In the genomic region with DNA sequence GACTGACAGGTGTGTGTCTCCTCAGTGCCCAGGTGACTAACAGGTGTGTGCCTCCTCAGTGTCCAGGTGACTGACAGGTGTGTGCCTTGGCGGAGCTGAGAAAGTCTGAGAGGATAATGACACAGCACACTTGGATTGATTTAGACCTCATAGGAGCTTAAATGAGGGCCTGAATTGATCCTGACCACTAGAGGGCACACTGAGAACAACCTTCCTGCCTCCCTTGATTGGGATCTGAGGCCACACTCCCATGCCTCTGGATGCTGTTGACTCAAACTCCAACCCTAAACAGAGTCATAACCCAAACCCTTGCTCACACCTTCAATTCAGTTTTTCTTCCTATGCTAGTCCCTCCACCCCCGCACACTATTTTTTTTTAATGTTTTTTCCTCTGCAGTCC, we compare ENCODE assay signal across 9 mouse cellular contexts. TPM values are rescaled to one million over a fixed set of nuclear protein-coding genes. Genes with fewer than 3 reads are reported as not detected.
DNase-seq lines count a peak whose midpoint lies in the region; ATAC-seq and TF ChIP-seq lines count a peak whose summit lies in the region.
"Had no signal": no experiment of that assay in that cellular context is flagged by ENCODE, and none has a peak within 500 bp of the region (broad histone marks: within the 10 kb centered on the region; RNA-seq: fewer than 3 reads in every experiment).

No protein-coding gene starts in this region.

- ATAC-seq in forebrain, postnatal 0 days, result no peak
- no peak for ATAC-seq in forebrain, embryonic 16.5 days
- ATAC-seq in neural tube, embryonic 11.5 days (ENCODE audit: insufficient read depth, low FRiP score, low TSS enrichment), result no peak
- ATAC-seq in stomach, postnatal 0 days (ENCODE audit: low FRiP score, low TSS enrichment), result no peak
- ATAC-seq in frontal cortex, adult (ENCODE audit: low TSS enrichment), result no peak

- H3K27ac ChIP-seq in forebrain, postnatal 0 days (ENCODE audit: low read depth, low read length), result no peak overlapping the region
- H3K27ac ChIP-seq in forebrain, embryonic 16.5 days (ENCODE audit: low read length), result no peak overlapping the region
- no peak overlapping the region for H3K27ac ChIP-seq in neural tube, embryonic 11.5 days (ENCODE audit: low read depth, low read length)
- no peak overlapping the region for H3K27ac ChIP-seq in limb, embryonic 10.5 days
- no peak overlapping the region for H3K27ac ChIP-seq in stomach, postnatal 0 days (replicated peaks)
- H3K27ac ChIP-seq: neural tube, embryonic 13.5 days had no signal

- no peak overlapping the region for H3K4me3 ChIP-seq in forebrain, postnatal 0 days (ENCODE audit: low read depth, low read length)
- no peak overlapping the region for H3K4me3 ChIP-seq in forebrain, embryonic 16.5 days (replicated peaks; ENCODE audit: low read length)
- H3K4me3 ChIP-seq in neural tube, embryonic 11.5 days (ENCODE audit: low read depth, low read length), result no peak overlapping the region
- no peak overlapping the region for H3K4me3 ChIP-seq in limb, embryonic 10.5 days
- no peak overlapping the region for H3K4me3 ChIP-seq in stomach, postnatal 0 days (ENCODE audit: low read depth, low read length)
- H3K4me3 ChIP-seq: neural tube, embryonic 13.5 days had no signal

- no peaks in the 10 kb centered on the region for H3K9me3 ChIP-seq in forebrain, postnatal 0 days (ENCODE audit: low read length)
- H3K9me3 ChIP-seq in forebrain, embryonic 16.5 days (ENCODE audit: control insufficient read depth, low read length), result no peaks in the 10 kb centered on the region
- no peaks in the 10 kb centered on the region for H3K9me3 ChIP-seq in neural tube, embryonic 11.5 days (ENCODE audit: control insufficient read depth, low read length)
- no peaks in the 10 kb centered on the region for H3K9me3 ChIP-seq in limb, embryonic 10.5 days (replicated peaks)
- H3K9me3 ChIP-seq in stomach, postnatal 0 days (ENCODE audit: control insufficient read depth, low read length), result no peaks in the 10 kb centered on the region
- H3K9me3 ChIP-seq: neural tube, embryonic 13.5 days had no signal

- H3K36me3 ChIP-seq in forebrain, postnatal 0 days (ENCODE audit: insufficient read depth), result no peaks in the 10 kb centered on the region
- no peaks in the 10 kb centered on the region for H3K36me3 ChIP-seq in forebrain, embryonic 16.5 days (ENCODE audit: control insufficient read depth, insufficient read depth)
- H3K36me3 ChIP-seq in neural tube, embryonic 11.5 days (ENCODE audit: control insufficient read depth, insufficient read depth, low read length), result no peaks in the 10 kb centered on the region
- H3K36me3 ChIP-seq in limb, embryonic 10.5 days, result no peaks in the 10 kb centered on the region
- H3K36me3 ChIP-seq in stomach, postnatal 0 days (ENCODE audit: control insufficient read depth, insufficient read depth, low read length), result no peaks in the 10 kb centered on the region
- H3K36me3 ChIP-seq: neural tube, embryonic 13.5 days had no signal

- peaks cover 18% of the 10 kb centered on the region for H3K27me3 ChIP-seq in forebrain, postnatal 0 days (ENCODE audit: insufficient read depth, low read length)
- peaks cover 20% of the 10 kb centered on the region for H3K27me3 ChIP-seq in forebrain, embryonic 16.5 days (replicated peaks; ENCODE audit: control insufficient read depth, insufficient read depth, low read length)
- H3K27me3 ChIP-seq in neural tube, embryonic 11.5 days (ENCODE audit: control insufficient read depth, insufficient read depth, low read length), result peaks cover 16% of the 10 kb centered on the region
- H3K27me3 ChIP-seq in limb, embryonic 10.5 days (ENCODE audit: low read depth, poor library complexity, severe bottlenecking), result peaks cover 19% of the 10 kb centered on the region
- no peaks in the 10 kb centered on the region for H3K27me3 ChIP-seq in stomach, postnatal 0 days (ENCODE audit: control insufficient read depth, insufficient read depth, low read length)

- TF ChIP-seq CTCF in forebrain, postnatal 0 days (IDR thresholded peaks at IDR 0.05; ENCODE audit: low read depth), result peak; percentile 73
- TF ChIP-seq CTCF in stomach, postnatal 0 days (IDR thresholded peaks at IDR 0.05; ENCODE audit: low read depth), result peak; percentile 88

- 24% methylated on average over 2 of the region's 2 CpGs for WGBS in forebrain, postnatal 0 days
- WGBS in forebrain, embryonic 16.5 days, result 20% methylated on average over 2 of the region's 2 CpGs
- 30% methylated on average over 2 of the region's 2 CpGs for WGBS in neural tube, embryonic 11.5 days
- WGBS in limb, embryonic 10.5 days, result 22% methylated on average over 2 of the region's 2 CpGs
- 25% methylated on average over 2 of the region's 2 CpGs for WGBS in stomach, postnatal 0 days

- no peak overlapping the region for H3K4me2 ChIP-seq in forebrain, postnatal 0 days (ENCODE audit: low read depth)
- H3K4me2 ChIP-seq in forebrain, embryonic 16.5 days (ENCODE audit: low read length), result no peak overlapping the region
- no peak overlapping the region for H3K4me2 ChIP-seq in neural tube, embryonic 11.5 days (ENCODE audit: low read depth)
- no peak overlapping the region for H3K4me2 ChIP-seq in stomach, postnatal 0 days (replicated peaks; ENCODE audit: low read depth)
- H3K4me2 ChIP-seq: neural tube, embryonic 13.5 days had no signal

- peak; percentile 35 for DNase-seq in forebrain, postnatal 0 days
- peak; percentile 56 for DNase-seq in neural tube, embryonic 11.5 days (ENCODE audit: low spot score)
- no peak for DNase-seq in neural tube, embryonic 10.5 days (ENCODE audit: extremely low spot score, low spot score)
- DNase-seq in c-Kit-positive CD71-positive TER-119-positive erythroid progenitor cells, embryonic 14.5 days (ENCODE audit: low spot score), result peak; percentile 43
- DNase-seq in limb, embryonic 10.5 days (ENCODE audit: low spot score), result peak; percentile 49
- peak; percentile 58 for DNase-seq in stomach, postnatal 0 days (ENCODE audit: low spot score)

- TF ChIP-seq EP300 in stomach, postnatal 0 days (optimal IDR thresholded peaks at IDR 0.05), result no peak

- H3K9ac ChIP-seq in forebrain, postnatal 0 days, result no peak overlapping the region
- no peak overlapping the region for H3K9ac ChIP-seq in forebrain, embryonic 16.5 days (replicated peaks; ENCODE audit: low read depth, low read length)
- no peak overlapping the region for H3K9ac ChIP-seq in neural tube, embryonic 11.5 days (ENCODE audit: low read length)
- no peak overlapping the region for H3K9ac ChIP-seq in stomach, postnatal 0 days (ENCODE audit: low read length)
- H3K9ac ChIP-seq: neural tube, embryonic 13.5 days had no signal

- no peaks in the 10 kb centered on the region for H3K4me1 ChIP-seq in forebrain, postnatal 0 days (ENCODE audit: insufficient read depth)
- no peaks in the 10 kb centered on the region for H3K4me1 ChIP-seq in forebrain, embryonic 16.5 days (replicated peaks; ENCODE audit: control insufficient read depth, insufficient read depth, low read length)
- no peaks in the 10 kb centered on the region for H3K4me1 ChIP-seq in neural tube, embryonic 11.5 days (ENCODE audit: control insufficient read depth, insufficient read depth, low read length)
- H3K4me1 ChIP-seq in limb, embryonic 10.5 days, result 0 out of 2 replicates have a peak, but pooled peaks cover 5% of the 10 kb centered on the region
- H3K4me1 ChIP-seq in stomach, postnatal 0 days (replicated peaks; ENCODE audit: control insufficient read depth, insufficient read depth), result no peaks in the 10 kb centered on the region
- H3K4me1 ChIP-seq: neural tube, embryonic 13.5 days had no signal

RNA-seq across cellular contexts. Expression of a gene that starts 4.2 kb away (rescaled TPM):
- 0.38 and 1.1 TPM in 2 replicates for total RNA-seq in forebrain, postnatal 0 days (2014; rRNA removed)
- polyA plus RNA-seq in forebrain, postnatal 0 days (2015; fragmentation: Nextera tagmentation; extraction: Ambion mirVana), result 0.67 and 0.84 TPM in 2 replicates
- polyA plus RNA-seq in forebrain, embryonic 16.5 days (2015; fragmentation: Nextera tagmentation; extraction: Ambion mirVana), result not detected in 2 replicates
- polyA plus RNA-seq in neural tube, embryonic 11.5 days (2014; fragmentation: Nextera tagmentation; extraction: Ambion mirVana), result 0.45 and 0.53 TPM in 2 replicates
- 1.4 and 1.6 TPM in 2 replicates for polyA plus RNA-seq in limb, embryonic 10.5 days (2016; fragmentation: Nextera tagmentation; extraction: Ambion mirVana)
- 44.4 and 48.5 TPM in 2 replicates for polyA plus RNA-seq in stomach, postnatal 0 days (2015; fragmentation: Nextera tagmentation; extraction: Ambion mirVana)
- polyA plus RNA-seq: neural tube, embryonic 13.5 days had no signal

RNA-seq across cellular contexts. Expression of a gene that starts 21.8 kb away (rescaled TPM):
- 0.43 and 0.77 TPM in 2 replicates for total RNA-seq in forebrain, postnatal 0 days (2014; rRNA removed)
- 0.28 and 0.86 TPM in 2 replicates for polyA plus RNA-seq in forebrain, postnatal 0 days (2015; fragmentation: Nextera tagmentation; extraction: Ambion mirVana)
- 0.30 and 0.92 TPM in 2 replicates for polyA plus RNA-seq in forebrain, embryonic 16.5 days (2015; fragmentation: Nextera tagmentation; extraction: Ambion mirVana)
- 1.2 and 1.3 TPM in 2 replicates for polyA plus RNA-seq in neural tube, embryonic 11.5 days (2014; fragmentation: Nextera tagmentation; extraction: Ambion mirVana)
- polyA plus RNA-seq in limb, embryonic 10.5 days (2016; fragmentation: Nextera tagmentation; extraction: Ambion mirVana), result 0.82 and 1.2 TPM in 2 replicates
- polyA plus RNA-seq in stomach, postnatal 0 days (2015; fragmentation: Nextera tagmentation; extraction: Ambion mirVana), result 8.9 and 9.1 TPM in 2 replicates

RNA-seq across cellular contexts. Expression of a gene that starts 29.9 kb away (rescaled TPM):
- total RNA-seq in forebrain, postnatal 0 days (2014; rRNA removed), result 12.2 and 19.5 TPM in 2 replicates
- polyA plus RNA-seq in forebrain, postnatal 0 days (2015; fragmentation: Nextera tagmentation; extraction: Ambion mirVana), result 10.9 and 12.7 TPM in 2 replicates
- polyA plus RNA-seq in forebrain, embryonic 16.5 days (2015; fragmentation: Nextera tagmentation; extraction: Ambion mirVana), result 7.9 and 8.8 TPM in 2 replicates
- polyA plus RNA-seq in neural tube, embryonic 11.5 days (2014; fragmentation: Nextera tagmentation; extraction: Ambion mirVana), result 21.1 and 21.7 TPM in 2 replicates
- polyA plus RNA-seq in limb, embryonic 10.5 days (2016; fragmentation: Nextera tagmentation; extraction: Ambion mirVana), result 53.8 and 58.6 TPM in 2 replicates
- polyA plus RNA-seq in stomach, postnatal 0 days (2015; fragmentation: Nextera tagmentation; extraction: Ambion mirVana), result 87.5 and 103 TPM in 2 replicates

RNA-seq across cellular contexts. Expression of a gene that starts 50.5 kb away (rescaled TPM):
- 44.2 and 44.7 TPM in 2 replicates for total RNA-seq in forebrain, postnatal 0 days (2014; rRNA removed)
- polyA plus RNA-seq in forebrain, postnatal 0 days (2015; fragmentation: Nextera tagmentation; extraction: Ambion mirVana), result 47.2 and 48.7 TPM in 2 replicates
- polyA plus RNA-seq in forebrain, embryonic 16.5 days (2015; fragmentation: Nextera tagmentation; extraction: Ambion mirVana), result 42.3 and 48.4 TPM in 2 replicates
- polyA plus RNA-seq in neural tube, embryonic 11.5 days (2014; fragmentation: Nextera tagmentation; extraction: Ambion mirVana), result 70.0 and 76.5 TPM in 2 replicates
- 78.1 and 87.9 TPM in 2 replicates for polyA plus RNA-seq in limb, embryonic 10.5 days (2016; fragmentation: Nextera tagmentation; extraction: Ambion mirVana)
- polyA plus RNA-seq in stomach, postnatal 0 days (2015; fragmentation: Nextera tagmentation; extraction: Ambion mirVana), result 82.2 and 83.8 TPM in 2 replicates

RNA-seq across cellular contexts. Expression of a gene that starts 51.0 kb away (rescaled TPM):
- total RNA-seq in forebrain, postnatal 0 days (2014; rRNA removed), result 32.4 and 33.3 TPM in 2 replicates
- 14.6 and 16.4 TPM in 2 replicates for polyA plus RNA-seq in forebrain, postnatal 0 days (2015; fragmentation: Nextera tagmentation; extraction: Ambion mirVana)
- 8.8 and 11.8 TPM in 2 replicates for polyA plus RNA-seq in forebrain, embryonic 16.5 days (2015; fragmentation: Nextera tagmentation; extraction: Ambion mirVana)
- 0.24 and 0.29 TPM in 2 replicates for polyA plus RNA-seq in neural tube, embryonic 11.5 days (2014; fragmentation: Nextera tagmentation; extraction: Ambion mirVana)
- polyA plus RNA-seq in limb, embryonic 10.5 days (2016; fragmentation: Nextera tagmentation; extraction: Ambion mirVana), result not detected in 2 replicates
- polyA plus RNA-seq in stomach, postnatal 0 days (2015; fragmentation: Nextera tagmentation; extraction: Ambion mirVana), result 0.29 and 0.41 TPM in 2 replicates

Comparison
In these comparisons a context has a peak if more than half of its experiments do, and no peak if none do; other contexts are left out.
1. RNA of a gene that starts 4.2 kb away (polyA plus RNA-seq): 44.4 to 48.5 TPM in stomach, postnatal 0 days; 1.4 to 1.6 TPM in limb, embryonic 10.5 days, 0.67 to 0.84 TPM in forebrain, postnatal 0 days, 0.45 to 0.53 TPM in neural tube, embryonic 11.5 days and not detected in forebrain, embryonic 16.5 days; every median in the first group is over 10 times any median in the second.